Mouse (Mus musculus): ENCODE measurements around the gene Plekha5.

GRCm38 (mm10) chr6:140605732-140606131, 181.9 kb downstream of the Plekha5 start:
- TF ChIP-seq POLR2A (IDR thresholded peaks at IDR 0.05; ENCODE audit: low read depth, low read length) (no peak), CTCF (IDR thresholded peaks at IDR 0.05; ENCODE audit: borderline replicate concordance, insufficient read depth, low read length) (no peak)
